Mouse (Mus musculus) lung, postnatal 0 days (tissue): ENCODE data around the gene Tead1.

Experiments used
- CTCF ChIP-seq: IDR thresholded peaks from 2 replicates; pipeline ENCODE4 v1.5.1; 2016; ENCODE audit warnings: antibody characterized with exemption, mild to moderate bottlenecking
- EP300 ChIP-seq: IDR thresholded peaks from 2 replicates; pipeline ENCODE4 v1.6.1; 2016; ENCODE audit warnings: antibody characterized with exemption, mild to moderate bottlenecking, control low read depth

GRCm38 (mm10) chr7:112813731-112814306 is 134.7 kb downstream of the Tead1 start:
- no peak for TF ChIP-seq CTCF
- TF ChIP-seq EP300, result no peak
